In genomic region chr14:56098940-56099339, GRCm38 (mm10) we compare ENCODE assay signal across 10 mouse cellular contexts. TPM values are rescaled to one million over a fixed set of nuclear protein-coding genes. Genes with fewer than 3 reads are reported as not detected.
A peak's percentile ranks its signal among the peaks of the same experiment; 100 is the strongest.
DNase-seq lines count a peak whose midpoint lies in the region; TF ChIP-seq lines count a peak whose summit lies in the region.
"Had no signal": no experiment of that assay in that cellular context is flagged by ENCODE, and none has a peak within 500 bp of the region (broad histone marks: within the 10 kb centered on the region; RNA-seq: fewer than 3 reads in every experiment).

No protein-coding gene starts in this region.

- 72% methylated on average over 4 of the region's 4 CpGs for WGBS in heart, embryonic 10.5 days
- 77% methylated on average over 4 of the region's 4 CpGs for WGBS in thymus, adult 2 months

- peak; percentile 58 for DNase-seq in heart, embryonic 10.5 days (ENCODE audit: low spot score)
- no peak for DNase-seq in heart, postnatal 4 days
- peak; percentile 25 for DNase-seq in thymus, adult 2 months
- DNase-seq in thymus, adult 18-20 months: no peak
- peak; percentile 25 for DNase-seq in embryo, embryonic 10.5 days (ENCODE audit: low spot score)
- peak; percentile 12 to 19 for DNase-seq in thymus, postnatal 36 days
- DNase-seq in ovary, postnatal 36 days (ENCODE audit: low spot score): no peak
- no peak for DNase-seq in spleen, postnatal 14 days (ENCODE audit: low spot score in 2 of 2)
- DNase-seq: gastrocnemius, postnatal 36 days had no signal

- peaks cover 9% of the 10 kb centered on the region; the same call in 1 of the 2 replicates for H3K4me1 ChIP-seq in heart, embryonic 10.5 days
- no peaks in the 10 kb centered on the region for H3K4me1 ChIP-seq in thymus, adult 2 months (replicated peaks; ENCODE audit: control insufficient read depth, insufficient read depth, low read length)
- H3K4me1 ChIP-seq: limb, embryonic 15.5 days had no signal

- H3K9me3 ChIP-seq in heart, embryonic 10.5 days: no peaks in the 10 kb centered on the region
- H3K9me3 ChIP-seq: limb, embryonic 15.5 days had no signal

- no peak for TF ChIP-seq CTCF in thymus, adult 2 months (IDR thresholded peaks at IDR 0.05; ENCODE audit: borderline replicate concordance, control insufficient read depth, extremely low read depth, insufficient read depth, low read length, poor library complexity)

- no peak for TF ChIP-seq POLR2A in thymus, adult 2 months (IDR thresholded peaks at IDR 0.05; ENCODE audit: control insufficient read depth, extremely low read depth, insufficient read depth, low read length, poor library complexity)

- H3K27me3 ChIP-seq in heart, embryonic 10.5 days (ENCODE audit: insufficient read depth, poor library complexity, severe bottlenecking): no peaks in the 10 kb centered on the region; the same call in 1 of the 2 replicates
- no peaks in the 10 kb centered on the region for H3K27me3 ChIP-seq in thymus, adult 2 months (ENCODE audit: control insufficient read depth, insufficient read depth, low read length)
- H3K27me3 ChIP-seq: limb, embryonic 15.5 days had no signal

- H3K27ac ChIP-seq in heart, embryonic 10.5 days: no peak overlapping the region
- H3K27ac ChIP-seq in thymus, adult 2 months (ENCODE audit: control insufficient read depth, insufficient read depth, low read length): no peak overlapping the region
- H3K27ac ChIP-seq: limb, embryonic 15.5 days had no signal

- no peak overlapping the region for H3K4me3 ChIP-seq in heart, embryonic 10.5 days
- no peak overlapping the region for H3K4me3 ChIP-seq in thymus, adult 2 months (ENCODE audit: control insufficient read depth, insufficient read depth, low read length)
- H3K4me3 ChIP-seq: limb, embryonic 15.5 days had no signal

- H3K36me3 ChIP-seq in heart, embryonic 10.5 days: no peaks in the 10 kb centered on the region
- H3K36me3 ChIP-seq in thymus, adult 2 months (ENCODE audit: control insufficient read depth, insufficient read depth, low read length): no peaks in the 10 kb centered on the region
- H3K36me3 ChIP-seq: limb, embryonic 15.5 days had no signal

RNA-seq across cellular contexts. Expression of gene Ctsg, which starts 3.4 kb away (rescaled TPM):
- 0.30 and 0.33 TPM in 2 replicates for polyA plus RNA-seq in heart, embryonic 10.5 days (2016; fragmentation: Nextera tagmentation; extraction: Ambion mirVana)
- not detected for total RNA-seq in heart, postnatal 4 days (2021)
- polyA plus RNA-seq in thymus, adult 2 months (2012; rRNA removed): 0.09 and 0.74 TPM in 2 replicates
- total RNA-seq: gastrocnemius, postnatal 36 days had no signal

RNA-seq across cellular contexts. Expression of gene Mcpt8, which starts 13.9 kb away (rescaled TPM):
- not detected in 2 replicates for polyA plus RNA-seq in heart, embryonic 10.5 days (2016; fragmentation: Nextera tagmentation; extraction: Ambion mirVana)
- total RNA-seq in heart, postnatal 4 days (2021): not detected
- 0.20 TPM in 1 of 2 replicates, not detected in the other for polyA plus RNA-seq in thymus, adult 2 months (2012; rRNA removed)
- total RNA-seq: gastrocnemius, postnatal 36 days had no signal

RNA-seq across cellular contexts. Expression of gene Gzme, which starts 21.5 kb away (rescaled TPM):
- not detected in 2 replicates for polyA plus RNA-seq in heart, embryonic 10.5 days (2016; fragmentation: Nextera tagmentation; extraction: Ambion mirVana)
- total RNA-seq in heart, postnatal 4 days (2021): not detected
- polyA plus RNA-seq in thymus, adult 2 months (2012; rRNA removed): not detected in 2 replicates
- total RNA-seq: gastrocnemius, postnatal 36 days had no signal
- polyA plus RNA-seq: limb, embryonic 15.5 days had no signal

RNA-seq across cellular contexts. Expression of gene Gzmd, which starts 33.5 kb away (rescaled TPM):
- 0.48 TPM in 1 of 2 replicates, not detected in the other for polyA plus RNA-seq in heart, embryonic 10.5 days (2016; fragmentation: Nextera tagmentation; extraction: Ambion mirVana)
- total RNA-seq in heart, postnatal 4 days (2021): not detected
- not detected in 2 replicates for polyA plus RNA-seq in thymus, adult 2 months (2012; rRNA removed)
- total RNA-seq: gastrocnemius, postnatal 36 days had no signal
- polyA plus RNA-seq: limb, embryonic 15.5 days had no signal

RNA-seq across cellular contexts. Expression of gene Mcpt4, which starts 36.8 kb away (rescaled TPM):
- polyA plus RNA-seq in heart, embryonic 10.5 days (2016; fragmentation: Nextera tagmentation; extraction: Ambion mirVana): not detected in 2 replicates
- total RNA-seq in heart, postnatal 4 days (2021): 1 to 10 TPM; 3.0 to 3.8 TPM
- 1.9 and 2.9 TPM in 2 replicates for polyA plus RNA-seq in thymus, adult 2 months (2012; rRNA removed)

Comparison
In these comparisons a context has a peak if more than half of its experiments do, and no peak if none do; other contexts are left out.
1. DNase-seq: peak in heart, embryonic 10.5 days (single experiment), thymus, adult 2 months (single experiment), embryo, embryonic 10.5 days (single experiment) and thymus, postnatal 36 days (2 of 2); none in heart, postnatal 4 days (single experiment), thymus, adult 18-20 months (0 of 2), ovary, postnatal 36 days (single experiment) and spleen, postnatal 14 days (0 of 2).